Mouse (Mus musculus) cerebellum, adult 2 months (tissue): ENCODE results near the gene Podxl.

Source experiments
- CTCF ChIP-seq: fragments of 200-500 bp; IDR thresholded peaks from 2 replicates; pipeline ENCODE4 v1.5.1; 2011; ENCODE audit warnings: low read depth, mild to moderate bottlenecking, control low read depth, low read length, moderate library complexity, borderline replicate concordance; ENCODE audit not compliant: insufficient read depth
- POLR2A ChIP-seq: fragments of 200-500 bp; IDR thresholded peaks from 2 replicates; pipeline ENCODE4 v1.6.1; 2011; ENCODE audit warnings: low read length, control low read depth, borderline replicate concordance; ENCODE audit not compliant: insufficient read depth

DNA sequence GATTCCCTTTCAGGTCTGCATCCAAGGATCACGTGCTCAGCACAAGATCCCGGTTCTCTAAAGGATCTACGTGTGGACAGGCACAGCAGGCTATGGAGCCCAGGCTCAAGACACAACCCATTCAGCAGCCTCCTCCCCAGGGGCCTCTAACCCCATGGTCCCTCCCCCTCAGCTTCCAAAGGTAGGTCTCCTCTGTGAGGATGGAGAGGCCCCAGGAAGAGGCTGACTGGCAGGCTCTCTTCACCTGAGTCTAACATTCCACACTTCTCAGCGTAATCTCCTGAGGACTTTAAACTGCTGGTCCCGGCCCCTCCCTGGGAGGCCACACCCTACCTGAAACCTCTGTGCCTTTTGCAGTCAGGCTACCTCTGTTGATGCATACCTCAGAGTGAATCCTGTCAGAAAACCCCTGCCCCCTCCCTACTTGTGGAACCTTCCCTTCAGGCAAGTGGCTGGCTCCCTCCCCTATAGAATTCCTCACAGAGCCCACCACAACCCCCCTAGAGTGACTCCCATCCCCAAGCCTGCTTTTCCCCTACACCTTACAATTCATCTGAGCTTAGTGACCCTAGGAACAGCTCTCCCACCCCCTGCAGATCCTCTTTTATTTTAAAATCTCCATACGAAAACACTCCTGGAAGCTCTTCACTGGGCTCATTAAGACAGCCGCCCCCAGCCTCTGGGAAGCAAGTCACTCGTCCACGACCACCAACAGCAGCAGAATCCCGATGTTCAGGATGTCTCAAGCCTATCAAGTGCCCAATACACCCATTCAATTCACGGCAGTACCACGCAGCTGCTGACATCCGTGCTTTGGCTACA lies 3.4 kb downstream of the Podxl start:
- TF ChIP-seq POLR2A, result no peak
- no peak for TF ChIP-seq CTCF
